Mouse (Mus musculus) E14TG2a.4 (cell line): Measurements from ENCODE around the gene Cfd.

ENCODE experiments used
- CTCF ChIP-seq: conservative IDR thresholded peaks from 2 replicates; pipeline ENCODE4 v1.5.1; 2014; ENCODE audit warnings: low read length
- NANOG ChIP-seq: IDR thresholded peaks from 2 replicates; pipeline ENCODE4 v1.6.1; 2014; ENCODE audit warnings: borderline replicate concordance, low read length, mixed read lengths

GRCm38 (mm10) chr10:79852107-79852789 is 38.4 kb upstream of the Cfd start:
- TF ChIP-seq CTCF (no peak), NANOG (no peak)
